Comparison of ENCODE assay signal across 13 mouse cellular contexts in genomic region chr9:75299342-75299741, GRCm38 (mm10). TPM values are rescaled to one million over a fixed set of nuclear protein-coding genes. Genes with fewer than 3 reads are reported as not detected.
A peak's percentile ranks its signal among the peaks of the same experiment; 100 is the strongest.
DNase-seq lines count a peak whose midpoint lies in the region; TF ChIP-seq lines count a peak whose summit lies in the region.
"Had no signal": no experiment of that assay in that cellular context is flagged by ENCODE, and none has a peak within 500 bp of the region (broad histone marks: within the 10 kb centered on the region; RNA-seq: fewer than 3 reads in every experiment).

No protein-coding gene starts in this region.

- WGBS in liver, adult 2 months, result 96% methylated on average over 2 of the region's 2 CpGs

- H3K36me3 ChIP-seq in liver, adult 2 months (ENCODE audit: control insufficient read depth, insufficient read depth, low read length), result no peaks in the 10 kb centered on the region
- peaks cover 0 to 26% of the 10 kb centered on the region in 2 experiments for H3K36me3 ChIP-seq in CH12.LX (replicated peaks in 1 of 2; ENCODE audit: control insufficient read depth in 1 of 2, insufficient read depth in 1 of 2, low read length in 1 of 2)
- H3K36me3 ChIP-seq: embryonic facial prominence, embryonic 12.5 days had no signal

- DNase-seq in liver, adult 2 months (ENCODE audit: extremely low read depth, low read depth, low spot score), result peak; percentile 28
- DNase-seq in liver, result no peak
- DNase-seq in CH12.LX (ENCODE audit: extremely low read depth), result peak; percentile 41
- peak; percentile 70 for DNase-seq in R1 (ENCODE audit: low read depth, low spot score)
- DNase-seq in naive thymus-derived CD4-positive, alpha-beta T cell, adult 2 months (ENCODE audit: low read depth), result peak; percentile 59
- no peak for DNase-seq in ovary, postnatal 14 days (ENCODE audit: low spot score)
- DNase-seq in right cerebral cortex, postnatal 4 days, result no peak
- DNase-seq: heart, postnatal 36 days; kidney, postnatal 36 days; right cerebral cortex, postnatal 25 days had no signal

- H3K79me2 ChIP-seq in liver, adult 2 months (ENCODE audit: control insufficient read depth, insufficient read depth, low read length), result no peaks in the 10 kb centered on the region
- H3K79me2 ChIP-seq in CH12.LX (replicated peaks; ENCODE audit: control insufficient read depth, extremely low read depth, insufficient read depth, poor library complexity, severe bottlenecking), result no peaks in the 10 kb centered on the region

- no peaks in the 10 kb centered on the region for H3K9me3 ChIP-seq in CH12.LX (replicated peaks; ENCODE audit: low read length)
- H3K9me3 ChIP-seq: embryonic facial prominence, embryonic 12.5 days had no signal

- H3K27ac ChIP-seq in liver, adult 2 months (replicated peaks; ENCODE audit: insufficient read depth, low read depth, low read length), result no peak overlapping the region
- no peak overlapping the region for H3K27ac ChIP-seq in CH12.LX (ENCODE audit: insufficient read depth, low read depth)
- H3K27ac ChIP-seq: embryonic facial prominence, embryonic 12.5 days had no signal

- H3K4me1 ChIP-seq in liver, adult 2 months (ENCODE audit: control insufficient read depth, insufficient read depth, low read length), result no peaks in the 10 kb centered on the region
- peaks cover 2 to 7% of the 10 kb centered on the region in 2 experiments; a peak in 3 of 4 replicates for H3K4me1 ChIP-seq in CH12.LX (ENCODE audit: control insufficient read depth in 1 of 2, insufficient read depth in 2 of 2)
- H3K4me1 ChIP-seq: embryonic facial prominence, embryonic 12.5 days had no signal

- no peak overlapping the region for H3K9ac ChIP-seq in liver, adult 2 months (ENCODE audit: low read depth, low read length)
- no peak overlapping the region for H3K9ac ChIP-seq in CH12.LX (ENCODE audit: insufficient read depth, low read depth)
- H3K9ac ChIP-seq: embryonic facial prominence, embryonic 12.5 days had no signal

- TF ChIP-seq RAD21 in CH12.LX (IDR thresholded peaks at IDR 0.05; ENCODE audit: low read depth, low read length), result peak; percentile 36

- no peak overlapping the region for H3K4me3 ChIP-seq in liver, adult 2 months (ENCODE audit: insufficient read depth, low read depth, low read length)
- H3K4me3 ChIP-seq in CH12.LX (replicated peaks in 1 of 3; ENCODE audit: low read depth in 2 of 3, low read length in 2 of 3, poor library complexity in 1 of 3), result no peak overlapping the region
- H3K4me3 ChIP-seq: embryonic facial prominence, embryonic 12.5 days; myocyte had no signal

- no peaks in the 10 kb centered on the region for H3K27me3 ChIP-seq in liver, adult 2 months (ENCODE audit: control insufficient read depth, insufficient read depth, low read length)
- no peaks in the 10 kb centered on the region for H3K27me3 ChIP-seq in CH12.LX (replicated peaks)
- H3K27me3 ChIP-seq: embryonic facial prominence, embryonic 12.5 days had no signal

- TF ChIP-seq POLR2A in liver, adult 2 months (IDR thresholded peaks at IDR 0.05; ENCODE audit: extremely low read depth, insufficient read depth, low read length), result no peak
- TF ChIP-seq POLR2A in CH12.LX (IDR thresholded peaks at IDR 0.05; ENCODE audit: low read depth, low read length), result no peak

- peak; percentile 15; the same call in 1 of the 2 replicates for TF ChIP-seq CTCF in liver, adult 2 months (IDR thresholded peaks at IDR 0.05; ENCODE audit: low read depth, low read length)
- peak; percentile 17 to 58; a peak in 2 of 4 replicates for TF ChIP-seq CTCF in CH12.LX (conservative IDR thresholded peaks at IDR 0.05 in 1 of 2, IDR thresholded peaks at IDR 0.05 in 1 of 2; ENCODE audit: low read depth in 2 of 2, low read length in 2 of 2)

- dilution Hi-C loops in CH12.LX (cut with MboI; ENCODE audit: extremely low pct_ligation_motif_present, extremely low pct_unique_long_range_greater_than_20kb, low sequenced_read_pairs), result no loop called here

- in situ Hi-C loops in CH12.LX (cut with MboI; ENCODE audit: low pct_ligation_motif_present, low pct_unique_long_range_greater_than_20kb, low sequenced_read_pairs), result no loop called here

- no peak overlapping the region for H3K4me2 ChIP-seq in CH12.LX (ENCODE audit: insufficient read depth, low read depth, poor library complexity, severe bottlenecking)
- H3K4me2 ChIP-seq: embryonic facial prominence, embryonic 12.5 days had no signal

- no peak for TF ChIP-seq EP300 in CH12.LX (IDR thresholded peaks at IDR 0.05; ENCODE audit: low read length)

TF ChIP-seq in CH12.LX, 34 proteins besides CTCF, POLR2A, EP300 and RAD21:
- TF ChIP-seq TBP (conservative IDR thresholded peaks at IDR 0.05; ENCODE audit: low read depth, low read length) (no peak), SMC3 (IDR thresholded peaks at IDR 0.05; ENCODE audit: low read depth, low read length) (0 out of 2 replicates have a peak, but pooled peaks have one; percentile 23)

RNA-seq across cellular contexts. Expression of gene Gnb5, which starts 6.7 kb away (rescaled TPM):
- total RNA-seq in liver, adult 2 months (2014; rRNA removed), result 0.74 and 1.1 TPM in 2 replicates
- 0.45 and 0.78 TPM in 2 replicates for polyA plus RNA-seq in liver, adult 2 months (2012; rRNA removed)
- total RNA-seq in CH12.LX (2012; rRNA removed), result 4.4 and 6.5 TPM in 2 replicates
- total RNA-seq in CH12.LX (2014; rRNA removed), result 2.9 and 4.7 TPM in 2 replicates
- 2.7 and 3.1 TPM in 2 replicates for polyA plus RNA-seq in CH12.LX (2012; ENCODE audit: insufficient read length, low read depth)

RNA-seq across cellular contexts. Expression of gene Bcl2l10, which starts 48.2 kb away (rescaled TPM):
- total RNA-seq in liver, adult 2 months (2014; rRNA removed), result not detected in 2 replicates
- polyA plus RNA-seq in liver, adult 2 months (2012; rRNA removed), result not detected in 2 replicates
- total RNA-seq in CH12.LX (2012; rRNA removed), result not detected in 2 replicates
- not detected in 2 replicates for total RNA-seq in CH12.LX (2014; rRNA removed)
- polyA plus RNA-seq in CH12.LX (2012; ENCODE audit: insufficient read length, low read depth), result not detected in 2 replicates
- total RNA-seq: heart, postnatal 36 days had no signal
- polyA plus RNA-seq: embryonic facial prominence, embryonic 12.5 days; limb, embryonic 14.5 days; myocyte had no signal

Comparison
In these comparisons a context has a peak if more than half of its experiments do, and no peak if none do; other contexts are left out.
1. DNase-seq: peak in liver, adult 2 months (single experiment), CH12.LX (single experiment), R1 (single experiment) and naive thymus-derived CD4-positive, alpha-beta T cell, adult 2 months (single experiment); none in liver (single experiment), ovary, postnatal 14 days (single experiment) and right cerebral cortex, postnatal 4 days (single experiment).